Comparison of ENCODE assay signal across 8 mouse cellular contexts in genomic region chr16:13108356-13108755, GRCm38 (mm10). TPM values are rescaled to one million over a fixed set of nuclear protein-coding genes. Genes with fewer than 3 reads are reported as not detected.
DNase-seq lines count a peak whose midpoint lies in the region; TF ChIP-seq lines count a peak whose summit lies in the region.
"Had no signal": no experiment of that assay in that cellular context is flagged by ENCODE, and none has a peak within 500 bp of the region (broad histone marks: within the 10 kb centered on the region; RNA-seq: fewer than 3 reads in every experiment).

No protein-coding gene starts in this region.

- peaks cover 1% of the 10 kb centered on the region; the same call in 1 of the 2 replicates for H3K4me1 ChIP-seq in heart, adult 2 months (ENCODE audit: control insufficient read depth, insufficient read depth, low read length)

- TF ChIP-seq POLR2A in heart, adult 2 months (IDR thresholded peaks at IDR 0.05; ENCODE audit: insufficient read depth, low read depth, low read length): no peak

- no peaks in the 10 kb centered on the region for H3K27me3 ChIP-seq in heart, adult 2 months (ENCODE audit: control insufficient read depth, insufficient read depth, low read length)
- H3K27me3 ChIP-seq: forebrain, embryonic 13.5 days had no signal

- H3K36me3 ChIP-seq in heart, adult 2 months (ENCODE audit: control insufficient read depth, insufficient read depth, low read length): no peaks in the 10 kb centered on the region

- DNase-seq in heart, adult 11 months: peak; percentile 75
- no peak for DNase-seq in heart, adult 2 months
- DNase-seq in left cerebral cortex, adult 2 months (ENCODE audit: extremely low spot score in 1 of 2, low spot score in 2 of 2): peak in 1 of 2 experiments; percentile 22
- DNase-seq in left cerebral cortex, adult 11 months (ENCODE audit: low spot score): no peak
- DNase-seq in right cerebral cortex, adult 18-20 months: peak; percentile 36
- DNase-seq in right cerebral cortex, postnatal 14 days: no peak

- no peak overlapping the region for H3K4me3 ChIP-seq in heart, adult 2 months
- no peak overlapping the region for H3K4me3 ChIP-seq in left cerebral cortex, adult 2 months

- no peak overlapping the region for H3K27ac ChIP-seq in heart, adult 2 months
- H3K27ac ChIP-seq in left cerebral cortex, adult 2 months: 0 out of 2 replicates have a peak overlapping the region, but pooled peaks have one; percentile 80

- intact Hi-C loops in heart, adult 2 months (cut with DNase I): loop anchor here (10.0 kb wide), 1 partner anchor 454 kb away; no protein-coding TSS in a partner anchor
- intact Hi-C loops in left cerebral cortex, adult 2 months (cut with DNase I): loop anchor here (10.0 kb wide), 1 partner anchor 1124 kb away; the partner anchor contains the start of gene Shisa9

- H3K79me2 ChIP-seq in heart, adult 2 months (replicated peaks; ENCODE audit: control insufficient read depth, insufficient read depth, low read length): no peaks in the 10 kb centered on the region

- TF ChIP-seq EP300 in heart, adult 2 months (IDR thresholded peaks at IDR 0.05; ENCODE audit: insufficient read depth, low read depth, low read length): no peak

- WGBS in heart, adult 2 months: 83% methylated on average over 12 of the region's 12 CpGs

- no peak overlapping the region for H3K9ac ChIP-seq in heart, adult 2 months (ENCODE audit: low read depth, low read length)
- H3K9ac ChIP-seq: forebrain, postnatal 0 days had no signal

- no peak for TF ChIP-seq CTCF in heart, adult 2 months (IDR thresholded peaks at IDR 0.05)
- no peak for TF ChIP-seq CTCF in left cerebral cortex, adult 2 months (IDR thresholded peaks at IDR 0.05)

RNA-seq across cellular contexts. Expression of gene Ercc4, which starts 1.1 kb away (rescaled TPM):
- total RNA-seq in heart, adult 2 months (2021): 1 to 10 TPM; 6.6 to 7.7 TPM
- polyA plus RNA-seq in heart, adult 2 months (2012; rRNA removed): 6.2 and 7.8 TPM in 2 replicates
- 10 to 100 TPM; 21.3 to 25.8 TPM for total RNA-seq in left cerebral cortex, adult 2 months (2021)

Comparison
In these comparisons a context has a peak if more than half of its experiments do, and no peak if none do; other contexts are left out.
1. DNase-seq: peak in heart, adult 11 months (single experiment) and right cerebral cortex, adult 18-20 months (single experiment); none in heart, adult 2 months (0 of 2), left cerebral cortex, adult 11 months (single experiment) and right cerebral cortex, postnatal 14 days (single experiment).